Mouse (Mus musculus): ENCODE measurements at regions not wholly inside any gene's neighbourhood (a gene's known extent, or its start where the extent isn't known, plus 50 kb on each side); places are given as distances from the start of the nearest gene placed in this dataset.

GRCm38 (mm10) chr3:34522054-34522684 is 128.0 kb upstream of the Sox2 start:
- no peak overlapping the region for H3K4me2 ChIP-seq
- WGBS, result 76% methylated on average over 6 of the region's 6 CpGs
- H3K4me3 ChIP-seq, result no peak overlapping the region
- H3K36me3 ChIP-seq, result no peaks in the 10 kb centered on the region
- no peak overlapping the region for H3K27ac ChIP-seq (ENCODE audit: poor library complexity, severe bottlenecking)
- ATAC-seq (ENCODE audit: insufficient number of reproducible peaks, low FRiP score), result no peak
- H3K9ac ChIP-seq, result no peak overlapping the region
- H3K27me3 ChIP-seq (replicated peaks), result no peaks in the 10 kb centered on the region
- peaks cover 7% of the 10 kb centered on the region for H3K9me3 ChIP-seq (replicated peaks)
- H3K4me1 ChIP-seq (replicated peaks), result no peaks in the 10 kb centered on the region

- Histone ChIP-seq H3K36me3 (no peaks in the 10 kb centered on the region), H3K4me2 (no peak overlapping the region), H3K9ac (no peak overlapping the region), H3K4me1 (replicated peaks) (no peaks in the 10 kb centered on the region), H3K27me3 (replicated peaks) (no peaks in the 10 kb centered on the region), H3K9me3 (replicated peaks) (peaks cover 7% of the 10 kb centered on the region), H3K27ac (ENCODE audit: poor library complexity, severe bottlenecking) (no peak overlapping the region), H3K4me3 (no peak overlapping the region)
- no peak for ATAC-seq (ENCODE audit: insufficient number of reproducible peaks, low FRiP score)
- WGBS, result 77% methylated on average over 14 of the region's 14 CpGs
Observed at GRCm38 (mm10) chr3:34521357-34522053, 128.7 kb upstream of the Sox2 start.

GRCm38 (mm10) chr3:34512503-34513145 is 137.6 kb upstream of the Sox2 start:
- no peak overlapping the region for H3K4me2 ChIP-seq
- ATAC-seq (ENCODE audit: insufficient number of reproducible peaks, low FRiP score), result no peak
- H3K27ac ChIP-seq (ENCODE audit: poor library complexity, severe bottlenecking), result no peak overlapping the region

GRCm38 (mm10) chr3:34510723-34511122 is 139.5 kb upstream of the Sox2 start:
- Histone ChIP-seq H3K9me3 (replicated peaks) (peaks cover 10% of the 10 kb centered on the region; the same call in 1 of the 2 replicates), H3K27ac (ENCODE audit: poor library complexity, severe bottlenecking) (no peak overlapping the region), H3K27me3 (replicated peaks) (no peaks in the 10 kb centered on the region), H3K36me3 (no peaks in the 10 kb centered on the region), H3K4me1 (replicated peaks) (0 out of 2 replicates have a peak, but pooled peaks cover 5% of the 10 kb centered on the region), H3K4me2 (no peak overlapping the region), H3K9ac (no peak overlapping the region), H3K4me3 (no peak overlapping the region)
- 65% methylated on average over 4 of the region's 4 CpGs for WGBS
- ATAC-seq (ENCODE audit: insufficient number of reproducible peaks, low FRiP score), result no peak

More at GRCm38 (mm10) chr3:34512503-34513145, 137.6 kb upstream of the Sox2 start:
- Histone ChIP-seq H3K9me3 (replicated peaks) (peaks cover 9% of the 10 kb centered on the region; the same call in 1 of the 2 replicates), H3K4me3 (no peak overlapping the region), H3K9ac (no peak overlapping the region), H3K27me3 (replicated peaks) (no peaks in the 10 kb centered on the region), H3K4me1 (replicated peaks) (0 out of 2 replicates have a peak, but pooled peaks cover 5% of the 10 kb centered on the region), H3K36me3 (no peaks in the 10 kb centered on the region)
- WGBS, result 80% methylated on average over 13 of the region's 13 CpGs

GRCm38 (mm10) chr3:34509160-34509559 is 141.0 kb upstream of the Sox2 start:
- H3K9ac ChIP-seq, result no peak overlapping the region
- no peak for ATAC-seq (ENCODE audit: insufficient number of reproducible peaks, low FRiP score)
- 38% methylated on average over 5 of the region's 5 CpGs for WGBS

GRCm38 (mm10) chr3:34504573-34504894 is 145.7 kb upstream of the Sox2 start:
- Histone ChIP-seq H3K9me3 (replicated peaks) (0 out of 2 replicates have a peak, but pooled peaks cover 3% of the 10 kb centered on the region), H3K27ac (ENCODE audit: poor library complexity, severe bottlenecking) (no peak overlapping the region), H3K4me1 (replicated peaks) (no peaks in the 10 kb centered on the region), H3K36me3 (no peaks in the 10 kb centered on the region), H3K9ac (no peak overlapping the region), H3K4me3 (no peak overlapping the region), H3K27me3 (replicated peaks) (no peaks in the 10 kb centered on the region), H3K4me2 (no peak overlapping the region)
- WGBS, result 49% methylated on average over 3 of the region's 3 CpGs
- ATAC-seq (ENCODE audit: insufficient number of reproducible peaks, low FRiP score), result no peak

More at GRCm38 (mm10) chr3:34509160-34509559, 141.0 kb upstream of the Sox2 start:
- H3K4me3 ChIP-seq, result no peak overlapping the region
- no peak overlapping the region for H3K27ac ChIP-seq (ENCODE audit: poor library complexity, severe bottlenecking)
- no peaks in the 10 kb centered on the region for H3K27me3 ChIP-seq (replicated peaks)
- H3K4me2 ChIP-seq, result no peak overlapping the region
- H3K36me3 ChIP-seq, result no peaks in the 10 kb centered on the region
- H3K4me1 ChIP-seq (replicated peaks), result 0 out of 2 replicates have a peak, but pooled peaks cover 5% of the 10 kb centered on the region
- H3K9me3 ChIP-seq (replicated peaks), result peaks cover 7% of the 10 kb centered on the region; the same call in 1 of the 2 replicates

- Histone ChIP-seq H3K4me2 (no peak overlapping the region), H3K4me3 (no peak overlapping the region), H3K36me3 (no peaks in the 10 kb centered on the region), H3K27me3 (replicated peaks) (no peaks in the 10 kb centered on the region), H3K9me3 (replicated peaks) (0 out of 2 replicates have a peak, but pooled peaks cover 3% of the 10 kb centered on the region), H3K9ac (no peak overlapping the region), H3K27ac (ENCODE audit: poor library complexity, severe bottlenecking) (no peak overlapping the region), H3K4me1 (replicated peaks) (no peaks in the 10 kb centered on the region)
- 74% methylated on average over 13 of the region's 13 CpGs for WGBS
- no peak for ATAC-seq (ENCODE audit: insufficient number of reproducible peaks, low FRiP score)
Observed at GRCm38 (mm10) chr3:34503874-34504572, 146.2 kb upstream of the Sox2 start.

- ATAC-seq (ENCODE audit: insufficient number of reproducible peaks, low FRiP score), result no peak
- Histone ChIP-seq H3K4me1 (replicated peaks) (no peaks in the 10 kb centered on the region), H3K4me3 (no peak overlapping the region), H3K9me3 (replicated peaks) (no peaks in the 10 kb centered on the region), H3K27me3 (replicated peaks) (no peaks in the 10 kb centered on the region), H3K27ac (ENCODE audit: poor library complexity, severe bottlenecking) (no peak overlapping the region), H3K4me2 (no peak overlapping the region), H3K36me3 (no peaks in the 10 kb centered on the region), H3K9ac (no peak overlapping the region)
- 82% methylated on average over 8 of the region's 8 CpGs for WGBS
Observed at GRCm38 (mm10) chr3:34496839-34497238, 153.4 kb upstream of the Sox2 start.

GRCm38 (mm10) chr3:34495615-34496014 is 154.6 kb upstream of the Sox2 start:
- H3K27me3 ChIP-seq (replicated peaks), result no peaks in the 10 kb centered on the region
- H3K36me3 ChIP-seq, result no peaks in the 10 kb centered on the region
- WGBS, result 67% methylated on average over 3 of the region's 3 CpGs

GRCm38 (mm10) chr3:34493921-34494320 is 156.3 kb upstream of the Sox2 start:
- H3K4me2 ChIP-seq, result no peak overlapping the region
- H3K36me3 ChIP-seq, result no peaks in the 10 kb centered on the region
- H3K9ac ChIP-seq, result no peak overlapping the region
- no peak overlapping the region for H3K4me3 ChIP-seq
- H3K9me3 ChIP-seq (replicated peaks), result no peaks in the 10 kb centered on the region
- ATAC-seq (ENCODE audit: insufficient number of reproducible peaks, low FRiP score), result no peak
- no peaks in the 10 kb centered on the region for H3K27me3 ChIP-seq (replicated peaks)
- no peaks in the 10 kb centered on the region for H3K4me1 ChIP-seq (replicated peaks)
- no peak overlapping the region for H3K27ac ChIP-seq (ENCODE audit: poor library complexity, severe bottlenecking)

More at GRCm38 (mm10) chr3:34495615-34496014, 154.6 kb upstream of the Sox2 start:
- no peaks in the 10 kb centered on the region for H3K9me3 ChIP-seq (replicated peaks)
- no peak overlapping the region for H3K9ac ChIP-seq
- H3K27ac ChIP-seq (ENCODE audit: poor library complexity, severe bottlenecking), result no peak overlapping the region
- no peak overlapping the region for H3K4me3 ChIP-seq
- no peak for ATAC-seq (ENCODE audit: insufficient number of reproducible peaks, low FRiP score)
- no peak overlapping the region for H3K4me2 ChIP-seq
- no peaks in the 10 kb centered on the region for H3K4me1 ChIP-seq (replicated peaks)

GRCm38 (mm10) chr3:34489008-34489407 is 161.2 kb upstream of the Sox2 start:
- H3K36me3 ChIP-seq, result no peaks in the 10 kb centered on the region
- H3K27me3 ChIP-seq (replicated peaks), result 0 out of 2 replicates have a peak, but pooled peaks cover 2% of the 10 kb centered on the region
- WGBS, result 70% methylated on average over 2 of the region's 2 CpGs
- H3K4me1 ChIP-seq (replicated peaks), result no peaks in the 10 kb centered on the region
- no peak overlapping the region for H3K27ac ChIP-seq (ENCODE audit: poor library complexity, severe bottlenecking)
- ATAC-seq (ENCODE audit: insufficient number of reproducible peaks, low FRiP score), result no peak
- no peaks in the 10 kb centered on the region for H3K9me3 ChIP-seq (replicated peaks)
- H3K4me3 ChIP-seq, result no peak overlapping the region
- H3K4me2 ChIP-seq, result no peak overlapping the region
- H3K9ac ChIP-seq, result no peak overlapping the region
